Mouse (Mus musculus): ENCODE measurements around the gene Vegfd.

- no peak for TF ChIP-seq POLR2A (IDR thresholded peaks at IDR 0.05; ENCODE audit: control insufficient read depth in 1 of 2, insufficient read depth in 1 of 2, low read depth in 1 of 2, low read length in 2 of 2, poor library complexity in 1 of 2)
- TF ChIP-seq MAX (IDR thresholded peaks at IDR 0.05; ENCODE audit: low read length) = no peak
- TF ChIP-seq JUND (IDR thresholded peaks at IDR 0.05; ENCODE audit: low read depth, low read length) = no peak
- TF ChIP-seq CHD2 (IDR thresholded peaks at IDR 0.05; ENCODE audit: low read length) = no peak
- no peak for TF ChIP-seq TCF12 (IDR thresholded peaks at IDR 0.05; ENCODE audit: low read depth, low read length)
- TF ChIP-seq EP300 (IDR thresholded peaks at IDR 0.05; ENCODE audit: low read depth in 1 of 2, low read length in 2 of 2) = no peak
- no peak for TF ChIP-seq MAFK (IDR thresholded peaks at IDR 0.05; ENCODE audit: borderline replicate concordance, low read depth, low read length)
- no peak for TF ChIP-seq USF2 (IDR thresholded peaks at IDR 0.05; ENCODE audit: borderline replicate concordance in 1 of 2, insufficient read depth in 1 of 2, low read depth in 1 of 2, low read length in 2 of 2)
- TF ChIP-seq ELF1 (IDR thresholded peaks at IDR 0.05; ENCODE audit: low read depth, low read length) = no peak
- TF ChIP-seq CTCF (IDR thresholded peaks at IDR 0.05 in 2 of 3, conservative IDR thresholded peaks at IDR 0.05 in 1 of 3; ENCODE audit: control insufficient read depth in 1 of 3, insufficient read depth in 1 of 3, low read depth in 2 of 3, low read length in 3 of 3, poor library complexity in 1 of 3, severe bottlenecking in 1 of 3) = no peak
- no peak for TF ChIP-seq POLR2AphosphoS5 (IDR thresholded peaks at IDR 0.05; ENCODE audit: borderline replicate concordance, low read depth, low read length)
- TF ChIP-seq POLR2AphosphoS2 (IDR thresholded peaks at IDR 0.05; ENCODE audit: low read length) = no peak
- no peak for TF ChIP-seq RAD21 (IDR thresholded peaks at IDR 0.05; ENCODE audit: low read depth, low read length)
These were observed 54.1 kb downstream of the Vegfd start for GRCm38 (mm10) chrX:164427295-164427694.
